Mouse (Mus musculus) left cerebral cortex, postnatal 36 days (tissue): ENCODE data around the gene Dgkb. TPM values are rescaled to one million over a fixed set of nuclear protein-coding genes. Genes with fewer than 3 reads are reported as not detected.

Experiments used
- DNase-seq, 2 experiments: peaks; one replicate each; pipeline ENCODE4 v3.0.0; 2021 to 2022; ENCODE audit warnings: low spot score in 2 of 2, mixed read lengths in 1 of 2
- intact Hi-C: fragments of 180-260 bp; cut with DNase I; formaldehyde crosslinking; loops from one replicate; pipeline ENCODE4 v1.15.1; 2025
- total RNA-seq, 2 experiments: library from RNA; stranded (reverse); gene quantifications; 2 replicates each; pipeline ENCODE4 v1.2.3; 2021

Dgkb gene
- 100 to 1,000 TPM; 115 to 139 TPM for total RNA-seq

GRCm38 (mm10) chr12:37817426-37817825 is at the start of gene Dgkb:
TSS of gene Dgkb (plus strand) at chr12:37817726.
- DNase-seq: no peak

DNA sequence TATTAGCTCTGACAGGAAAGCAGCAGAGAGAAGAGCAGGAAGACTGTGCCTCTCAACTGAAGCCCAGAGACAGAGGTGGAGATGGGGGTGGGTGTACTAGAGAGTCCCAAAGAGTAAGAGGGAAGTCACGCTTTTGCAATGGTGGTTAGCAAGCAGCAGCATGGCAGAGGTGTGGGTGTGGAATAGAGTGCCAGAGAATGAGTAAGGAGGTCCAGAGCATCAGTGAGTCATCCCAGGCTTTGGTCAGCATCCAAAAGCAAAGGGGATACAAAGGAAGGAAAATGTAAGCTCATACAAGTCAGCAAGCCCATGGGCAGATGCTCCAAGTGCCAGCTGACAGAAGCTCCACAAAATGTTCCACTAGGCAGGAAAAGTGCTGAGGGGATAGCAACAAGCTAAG is 47.7 kb upstream of the Dgkb start:
- DNase-seq: peak; percentile 75 to 77
- intact Hi-C loops: loop anchor here (5.0 to 10.0 kb wide), 3 partner anchors 112 to 1725 kb away; no protein-coding TSS in a partner anchor

More at GRCm38 (mm10) chr12:37817426-37817825, at the start of gene Dgkb:
- intact Hi-C loops: no loop called here

DNA sequence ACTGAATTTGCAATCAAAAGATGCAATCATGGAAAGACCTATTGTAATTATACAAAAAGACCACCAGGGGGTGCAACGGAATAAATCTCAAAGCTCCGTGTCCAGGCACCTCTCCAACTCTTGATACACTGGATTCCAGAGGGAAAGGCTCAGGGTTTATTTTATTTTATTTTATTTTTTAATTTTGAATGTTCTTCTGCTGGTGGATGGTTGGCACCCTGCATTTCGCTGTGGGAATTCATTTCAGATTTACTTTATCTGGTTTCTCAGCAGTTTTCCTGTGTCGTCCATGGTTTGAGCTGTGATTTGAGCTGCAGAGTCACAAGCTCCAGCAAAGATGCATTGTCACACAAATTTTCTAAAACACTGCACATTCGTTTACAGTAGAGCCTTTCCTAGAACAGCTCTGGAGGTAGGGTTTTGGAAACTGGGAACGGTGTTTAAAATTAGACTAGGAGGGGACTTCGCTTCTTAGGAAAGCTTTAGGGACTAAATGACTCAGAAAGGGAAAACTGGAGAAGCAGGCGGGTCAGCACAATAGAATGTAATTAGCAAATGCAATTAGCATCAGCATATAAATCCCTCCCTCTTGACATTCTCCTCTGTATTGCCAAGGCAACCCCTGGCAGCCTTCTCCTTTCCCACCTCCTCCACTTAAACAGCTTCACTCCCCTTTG is 43.7 kb upstream of the Dgkb start:
- intact Hi-C loops: loop anchor here (5.0 to 10.0 kb wide), 3 partner anchors 108 to 1721 kb away; no protein-coding TSS in a partner anchor
- peak; percentile 18 to 23 for DNase-seq

DNA sequence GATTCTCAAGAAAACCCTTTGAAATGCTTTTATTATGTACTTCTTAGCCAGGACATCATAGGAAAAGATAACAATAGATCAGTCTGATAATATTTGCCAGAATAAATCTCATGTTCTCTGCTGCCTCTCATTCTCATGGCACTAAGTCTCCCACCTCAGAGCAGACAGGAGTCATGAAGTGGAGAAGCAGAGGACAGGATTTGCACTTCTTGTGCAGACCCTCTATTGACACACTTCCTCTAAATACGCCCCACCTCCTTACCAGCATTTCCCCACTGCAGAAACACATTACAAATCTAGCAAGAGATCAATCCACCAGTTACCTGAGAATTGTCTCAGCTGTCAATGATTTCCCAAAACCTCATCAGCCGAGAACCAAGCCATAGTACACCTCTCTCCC is 42.9 kb upstream of the Dgkb start:
- intact Hi-C loops: loop anchor here (5.0 to 10.0 kb wide), 3 partner anchors 108 to 1720 kb away; no protein-coding TSS in a partner anchor
- DNase-seq: no peak

DNA sequence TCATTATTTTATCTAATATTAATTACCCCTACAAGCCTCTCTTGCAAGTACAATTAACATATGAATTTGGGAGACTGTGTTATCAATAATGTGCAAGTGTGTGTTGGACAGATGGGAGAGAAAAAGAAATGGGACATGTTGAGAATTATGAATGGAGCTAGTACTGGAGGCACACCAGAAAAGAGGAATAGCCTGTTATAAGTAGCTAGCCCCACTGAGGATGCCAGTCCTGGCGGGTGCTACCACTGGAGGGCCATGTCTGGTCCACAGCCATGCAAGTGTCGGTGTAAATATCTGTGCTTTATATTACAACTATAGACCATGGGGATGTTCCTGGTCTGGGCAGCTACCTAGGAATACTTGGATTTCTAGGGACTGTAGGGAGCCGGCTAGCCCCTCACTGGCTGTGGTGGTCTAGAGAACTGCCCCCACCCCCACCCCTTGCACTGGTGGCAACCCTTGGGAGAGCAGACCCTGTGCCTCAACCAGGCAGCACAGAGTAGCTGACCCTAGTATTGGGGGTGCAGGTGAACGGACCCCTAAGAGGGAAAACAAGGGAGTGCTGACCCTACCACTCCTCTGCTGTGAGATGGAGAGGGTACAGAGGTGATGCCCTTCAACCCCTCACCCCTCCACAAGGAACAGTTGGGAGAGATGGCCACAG is 21.1 kb upstream of the Dgkb start:
- intact Hi-C loops: no loop called here

DNA sequence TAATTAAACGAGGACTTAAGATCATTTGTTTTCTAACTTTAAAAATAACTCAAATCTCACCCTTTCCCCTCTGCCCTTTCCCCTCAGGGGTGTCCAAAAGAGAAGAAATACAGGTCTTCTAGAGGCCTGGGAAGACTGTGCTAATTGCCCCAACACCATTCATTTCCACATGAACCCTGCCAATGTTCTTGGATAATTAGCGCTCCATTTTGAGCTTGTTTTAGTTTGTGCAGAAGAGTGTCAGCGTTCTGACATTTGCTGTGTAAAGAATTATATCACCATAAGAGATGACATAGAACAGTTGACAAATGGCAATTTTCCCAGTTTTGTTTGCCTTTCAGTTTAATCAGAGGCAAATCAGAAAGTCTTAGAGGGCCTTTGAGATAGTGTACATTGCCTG is 3.4 kb upstream of the Dgkb start:
- intact Hi-C loops: no loop called here
- DNase-seq: no peak

More for the DNA sequence above, 21.1 kb upstream of the Dgkb start:
- no peak for DNase-seq

GRCm38 (mm10) chr12:37821052-37821810 is 3.7 kb downstream of the Dgkb start:
- DNase-seq: no peak
- intact Hi-C loops: no loop called here

GRCm38 (mm10) chr12:37880042-37881017 is 62.8 kb downstream of the Dgkb start:
- DNase-seq: peak; percentile 79 to 85
- intact Hi-C loops: loop anchor here (2.0 to 5.0 kb wide), 3 partner anchors 98 to 237 kb away; no protein-coding TSS in a partner anchor

- intact Hi-C loops: loop anchor here (2.0 to 5.0 kb wide), 3 partner anchors 97 to 236 kb away; no protein-coding TSS in a partner anchor
- DNase-seq: peak in 1 of 2 experiments; percentile 5
These were observed 63.9 kb downstream of the Dgkb start for GRCm38 (mm10) chr12:37881376-37881775.

- intact Hi-C loops: loop anchor here (5.0 kb wide), 2 partner anchors 110 to 235 kb away; no protein-coding TSS in a partner anchor
- DNase-seq: no peak
These were observed 65.3 kb downstream of the Dgkb start for GRCm38 (mm10) chr12:37882796-37883195.

DNA sequence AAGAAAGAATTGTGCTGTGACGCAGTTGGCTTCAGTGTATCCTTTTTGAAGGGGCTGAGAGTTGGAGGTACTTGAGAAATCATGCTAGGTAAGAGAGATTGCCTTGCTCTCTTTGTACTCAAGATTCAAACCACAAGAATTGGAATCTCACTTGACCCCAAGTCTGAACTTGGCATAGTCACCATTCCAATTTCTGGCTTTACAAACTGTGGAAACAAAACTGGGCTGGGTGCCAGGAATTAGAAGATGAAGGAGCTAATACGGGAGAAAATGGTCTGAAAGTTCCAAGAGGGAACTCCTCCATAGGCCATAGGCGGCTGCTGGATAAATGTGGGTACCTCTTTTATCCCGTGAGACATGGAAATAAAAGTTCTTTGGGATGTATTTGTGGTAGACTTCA is 66.3 kb downstream of the Dgkb start:
- no peak for DNase-seq
- intact Hi-C loops: loop anchor here (5.0 kb wide), 2 partner anchors 111 to 234 kb away; no protein-coding TSS in a partner anchor

- intact Hi-C loops: no loop called here
- DNase-seq: no peak
These were observed 71.1 kb downstream of the Dgkb start for GRCm38 (mm10) chr12:37888591-37888990.

DNA sequence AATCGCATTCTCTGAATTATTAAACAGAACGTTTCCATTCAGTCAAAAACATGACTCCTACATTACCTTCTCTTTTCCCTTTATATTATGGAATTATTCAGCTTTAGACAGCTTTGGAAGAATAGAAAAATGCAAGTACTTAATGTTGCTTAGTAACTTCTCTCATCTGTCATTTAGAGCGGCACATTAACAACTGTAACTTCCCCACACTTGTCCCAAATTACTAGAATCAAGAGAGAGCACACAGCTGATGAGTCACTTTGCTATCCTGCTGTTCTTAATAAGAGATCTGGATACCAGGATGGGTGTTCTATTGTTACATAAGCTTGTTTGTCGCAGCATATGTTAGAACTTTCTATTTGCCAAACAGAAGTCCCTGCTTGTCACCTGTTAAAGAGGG is 71.9 kb downstream of the Dgkb start:
- intact Hi-C loops: no loop called here
- DNase-seq: no peak

GRCm38 (mm10) chr12:37891336-37891735 is 73.8 kb downstream of the Dgkb start:
- intact Hi-C loops: no loop called here
- DNase-seq: no peak

DNA sequence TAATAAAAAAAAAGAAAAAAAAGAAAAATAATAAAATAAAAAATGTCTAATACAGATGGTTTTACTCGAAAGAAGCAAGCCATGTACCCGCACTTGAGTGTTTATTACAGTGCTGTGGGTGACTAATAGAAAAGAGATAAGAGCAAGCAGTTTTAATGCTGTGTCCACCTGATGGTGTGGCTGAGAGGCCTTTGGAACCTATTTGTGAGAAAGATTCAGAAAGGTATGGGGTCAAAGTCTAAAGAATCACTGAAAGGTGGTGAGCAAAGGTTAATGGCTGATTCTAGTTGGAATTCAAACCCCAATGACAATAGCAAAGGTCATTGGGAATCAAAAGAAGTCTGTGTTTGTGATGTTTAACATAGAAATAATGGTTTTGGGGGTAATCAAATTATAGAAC is 124.6 kb downstream of the Dgkb start:
- no peak for DNase-seq
- intact Hi-C loops: no loop called here

GRCm38 (mm10) chr12:37956193-37956592 is 138.7 kb downstream of the Dgkb start:
- intact Hi-C loops: no loop called here
- no peak for DNase-seq

DNA sequence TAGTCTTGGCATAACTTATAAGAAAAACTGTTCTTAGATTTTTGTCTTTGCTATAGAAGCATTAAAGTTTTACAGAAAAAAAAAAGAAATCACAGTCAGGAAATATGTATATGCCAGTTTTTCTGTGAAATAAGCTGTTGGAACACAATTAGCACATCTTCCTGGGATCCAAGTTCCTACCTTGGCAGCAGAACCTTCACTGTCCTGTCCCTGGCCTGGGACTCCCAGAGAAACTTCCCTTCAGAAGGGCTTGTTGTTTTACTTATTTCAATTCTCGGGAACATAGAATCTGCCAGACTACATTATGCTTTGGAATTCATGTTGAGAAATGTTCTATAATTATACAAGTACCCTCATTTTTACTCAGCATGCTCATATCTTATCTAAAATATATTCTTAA is 154.0 kb downstream of the Dgkb start:
- DNase-seq: no peak
- intact Hi-C loops: no loop called here

DNA sequence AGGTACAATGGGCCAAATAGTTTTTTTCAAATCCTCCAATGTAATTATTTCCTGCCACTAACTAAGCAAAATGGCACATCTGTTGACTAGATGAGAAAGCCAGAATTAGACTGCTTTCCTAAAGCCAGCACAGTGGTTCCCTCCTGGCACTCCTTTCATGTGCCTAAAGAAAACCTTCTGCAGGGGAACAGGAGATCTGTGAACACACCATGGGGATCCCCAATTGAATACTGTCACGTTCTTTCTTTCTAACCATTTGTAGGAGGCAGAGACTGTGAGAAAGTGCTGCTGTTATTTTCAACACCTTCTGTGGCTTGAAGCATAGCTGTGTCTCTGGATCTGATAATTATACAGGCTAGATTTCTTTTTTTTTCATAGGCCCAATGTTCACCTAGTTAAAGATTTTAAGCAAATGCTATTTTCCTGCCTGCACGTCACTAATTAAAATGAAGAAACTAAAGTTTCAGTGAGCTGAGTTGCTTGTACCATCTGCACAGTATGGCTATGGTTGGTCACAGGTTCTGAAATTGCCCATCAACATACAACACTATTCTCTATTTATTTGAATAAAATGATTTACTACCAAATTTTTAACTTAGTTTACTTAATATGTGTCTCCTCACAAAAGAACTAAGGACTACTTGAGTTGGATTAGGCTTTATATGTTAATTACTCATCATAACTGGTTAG is 161.1 kb downstream of the Dgkb start:
- intact Hi-C loops: loop anchor here (2.0 kb wide), 1 partner anchor 98 kb away; no protein-coding TSS in a partner anchor
- peak; percentile 28 to 34 for DNase-seq
